Mouse (Mus musculus) embryonic fibroblast, embryonic 13.5 days (primary cell): ENCODE measurements around the gene Synpo2.

Experiments
- CTCF ChIP-seq: IDR thresholded peaks from 2 replicates; pipeline ENCODE4 v1.5.1; 2011; ENCODE audit warnings: mild to moderate bottlenecking, control low read depth, low read length, moderate library complexity, borderline replicate concordance; ENCODE audit not compliant: insufficient read depth
- POLR2A ChIP-seq: IDR thresholded peaks from 2 replicates; pipeline ENCODE4 v1.6.1; 2011; ENCODE audit warnings: low read depth, mild to moderate bottlenecking, control low read depth, low read length, moderate library complexity

DNA sequence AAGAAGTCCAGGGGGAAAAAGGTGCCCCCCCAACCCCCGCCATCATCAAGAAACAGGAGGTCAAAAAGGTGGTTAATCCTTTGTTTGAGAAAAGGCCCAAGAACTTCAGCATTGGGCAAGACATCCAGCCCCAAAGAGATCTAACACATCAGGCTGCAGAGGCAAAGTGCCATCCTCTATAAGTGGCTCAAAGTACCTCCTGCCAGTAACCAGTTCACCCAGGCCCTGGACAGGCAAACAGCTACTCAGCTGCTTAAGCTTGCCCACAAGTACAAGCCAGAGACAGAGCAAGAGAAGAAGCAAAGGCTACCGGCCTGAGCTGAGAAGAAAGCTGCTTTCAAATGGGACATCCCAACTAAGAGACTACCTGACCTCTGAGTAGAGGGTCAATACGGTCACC is 93.7 kb downstream of the Synpo2 start:
- no peak for TF ChIP-seq CTCF
- no peak for TF ChIP-seq POLR2A
